10 mouse cellular contexts compared by ENCODE assay signal in the genomic region with DNA sequence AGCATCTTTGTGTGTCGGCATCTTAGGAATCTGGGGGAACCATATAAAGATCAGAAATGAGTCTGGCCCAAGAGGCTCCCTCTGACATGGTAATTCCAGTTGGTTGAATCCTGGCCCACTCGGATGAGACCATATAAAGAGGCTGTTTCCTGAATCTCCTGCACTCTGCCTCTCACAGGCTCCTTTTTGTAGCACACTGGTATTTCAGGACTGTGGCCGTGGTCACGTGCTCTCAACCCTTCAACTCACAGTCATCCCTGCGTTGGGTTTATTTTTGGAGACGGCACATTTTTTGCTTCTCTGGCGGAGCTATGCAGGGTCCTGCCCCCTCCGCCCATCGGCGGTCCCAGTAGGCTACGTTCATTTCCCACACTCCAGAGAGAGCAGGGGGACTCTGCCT. TPM values are rescaled to one million over a fixed set of nuclear protein-coding genes. Genes with fewer than 3 reads are reported as not detected.
DNase-seq lines count a peak whose midpoint lies in the region; ATAC-seq and TF ChIP-seq lines count a peak whose summit lies in the region.
"Had no signal": no experiment of that assay in that cellular context is flagged by ENCODE, and none has a peak within 500 bp of the region (broad histone marks: within the 10 kb centered on the region; RNA-seq: fewer than 3 reads in every experiment).

No protein-coding gene starts in this region.

- H3K4me3 ChIP-seq in gastrocnemius, adult 2 months = no peak overlapping the region
- H3K4me3 ChIP-seq in heart, adult 2 months = no peak overlapping the region
- no peak overlapping the region for H3K4me3 ChIP-seq in kidney, adult 2 months (ENCODE audit: insufficient read depth, low read depth, low read length)

- no peaks in the 10 kb centered on the region for H3K36me3 ChIP-seq in heart, adult 2 months (ENCODE audit: control insufficient read depth, insufficient read depth, low read length)
- H3K36me3 ChIP-seq in kidney, adult 2 months (ENCODE audit: control insufficient read depth, insufficient read depth, low read length) = no peaks in the 10 kb centered on the region

- H3K9ac ChIP-seq in heart, adult 2 months (ENCODE audit: low read depth, low read length) = no peak overlapping the region

- no peak for ATAC-seq in megakaryocyte, adult 5-6 weeks (ENCODE audit: poor library complexity, severe bottlenecking)

- H3K27ac ChIP-seq in gastrocnemius, adult 2 months = peak overlapping the region; percentile 81
- H3K27ac ChIP-seq in heart, adult 2 months = peak overlapping the region; percentile 76
- H3K27ac ChIP-seq in kidney, adult 2 months (ENCODE audit: insufficient read depth, low read depth, low read length) = peak overlapping the region; percentile 37
- H3K27ac ChIP-seq: macrophage had no signal

- no peak for TF ChIP-seq CTCF in gastrocnemius, adult 2 months (IDR thresholded peaks at IDR 0.05)
- TF ChIP-seq CTCF in heart, adult 2 months (IDR thresholded peaks at IDR 0.05) = 0 out of 2 replicates have a peak, but pooled peaks have one; percentile 6
- no peak for TF ChIP-seq CTCF in kidney, adult 2 months (conservative IDR thresholded peaks at IDR 0.05; ENCODE audit: insufficient read depth, insufficient read length, low read depth, low read length)

- DNase-seq in gastrocnemius, adult 2 months = no peak
- no peak for DNase-seq in gastrocnemius, adult 18-20 months (ENCODE audit: low spot score)
- peak; percentile 51 to 67 for DNase-seq in heart, adult 2 months
- DNase-seq in kidney, adult 2 months = peak; percentile 65
- DNase-seq in lung, postnatal 25 days (ENCODE audit: low spot score) = peak; percentile 61
- DNase-seq in right cerebral cortex, postnatal 25 days = no peak
- no peak for DNase-seq in layer of hippocampus, adult 9-11 months
- DNase-seq: B cell, adult 2 months had no signal

- WGBS in heart, adult 2 months = 57% methylated on average over 11 of the region's 11 CpGs
- WGBS in kidney, adult 2 months = 58% methylated on average over 11 of the region's 11 CpGs

- H3K4me1 ChIP-seq in heart, adult 2 months (ENCODE audit: control insufficient read depth, insufficient read depth, low read length) = peaks cover 6% of the 10 kb centered on the region; the same call in 1 of the 2 replicates
- H3K4me1 ChIP-seq in kidney, adult 2 months (ENCODE audit: control insufficient read depth, insufficient read depth, low read length) = peaks cover 27% of the 10 kb centered on the region

- no peaks in the 10 kb centered on the region for H3K79me2 ChIP-seq in heart, adult 2 months (replicated peaks; ENCODE audit: control insufficient read depth, insufficient read depth, low read length)

- TF ChIP-seq POLR2A in heart, adult 2 months (IDR thresholded peaks at IDR 0.05; ENCODE audit: insufficient read depth, low read depth, low read length) = peak; percentile 48
- TF ChIP-seq POLR2A in kidney, adult 2 months (IDR thresholded peaks at IDR 0.05; ENCODE audit: low read depth, low read length) = no peak

- intact Hi-C loops in gastrocnemius, adult 2 months (cut with DNase I) = no loop called here
- intact Hi-C loops in heart, adult 2 months (cut with DNase I) = no loop called here

- no peaks in the 10 kb centered on the region for H3K27me3 ChIP-seq in heart, adult 2 months (ENCODE audit: control insufficient read depth, insufficient read depth, low read length)
- H3K27me3 ChIP-seq in kidney, adult 2 months (replicated peaks; ENCODE audit: control insufficient read depth, insufficient read depth, low read length) = no peaks in the 10 kb centered on the region

- no peak for TF ChIP-seq EP300 in heart, adult 2 months (IDR thresholded peaks at IDR 0.05; ENCODE audit: insufficient read depth, low read depth, low read length)

RNA-seq across cellular contexts. Expression of gene Ift43, which starts 22.0 kb away (rescaled TPM):
- total RNA-seq in gastrocnemius, adult 2 months (2021) = 10 to 100 TPM in 1 of 2 experiments, 1 to 10 TPM in 1; 8.4 to 13.6 TPM
- 10 to 100 TPM; 10.5 to 12.7 TPM for total RNA-seq in gastrocnemius, adult 18-20 months (2021)
- 10 to 100 TPM; 21.6 to 26.1 TPM for total RNA-seq in heart, adult 2 months (2021)
- polyA plus RNA-seq in heart, adult 2 months (2012; rRNA removed) = 31.9 and 39.2 TPM in 2 replicates
- 21.9 and 27.3 TPM in 2 replicates for polyA plus RNA-seq in kidney, adult 2 months (2012; rRNA removed)
- total RNA-seq in megakaryocyte, adult 5-6 weeks (2015) = 0.49 and 0.91 TPM in 2 replicates
- 0.37 TPM in 1 of 2 replicates, not detected in the other for total RNA-seq in megakaryocyte, adult 5-6 weeks (2017)

RNA-seq across cellular contexts. Expression of gene Tgfb3, which starts 25.5 kb away (rescaled TPM):
- 10 to 100 TPM; 32.2 to 48.0 TPM for total RNA-seq in gastrocnemius, adult 2 months (2021)
- total RNA-seq in gastrocnemius, adult 18-20 months (2021) = 10 to 100 TPM; 41.9 to 54.3 TPM
- 10 to 100 TPM; 15.2 to 15.4 TPM for total RNA-seq in heart, adult 2 months (2021)
- polyA plus RNA-seq in heart, adult 2 months (2012; rRNA removed) = 14.8 and 18.6 TPM in 2 replicates
- polyA plus RNA-seq in kidney, adult 2 months (2012; rRNA removed) = 2.6 and 3.3 TPM in 2 replicates
- total RNA-seq in megakaryocyte, adult 5-6 weeks (2015) = 0.25 TPM in 1 of 2 replicates, not detected in the other
- total RNA-seq in megakaryocyte, adult 5-6 weeks (2017) = not detected in 2 replicates

Comparison
In these comparisons a context has a peak if more than half of its experiments do, and no peak if none do; other contexts are left out.
1. DNase-seq: peak in heart, adult 2 months (2 of 2), kidney, adult 2 months (single experiment) and lung, postnatal 25 days (single experiment); none in gastrocnemius, adult 2 months (single experiment), gastrocnemius, adult 18-20 months (single experiment), right cerebral cortex, postnatal 25 days (single experiment) and layer of hippocampus, adult 9-11 months (single experiment).
2. RNA of gene Ift43, which starts 22.0 kb away (total RNA-seq): 21.6 to 26.1 TPM in heart, adult 2 months, 8.4 to 13.6 TPM in gastrocnemius, adult 2 months and 10.5 to 12.7 TPM in gastrocnemius, adult 18-20 months; 0.37 to 0.91 TPM in megakaryocyte, adult 5-6 weeks; every median in the first group is over 4 times any median in the second.
3. RNA of gene Tgfb3, which starts 25.5 kb away (total RNA-seq): 41.9 to 54.3 TPM in gastrocnemius, adult 18-20 months, 32.2 to 48.0 TPM in gastrocnemius, adult 2 months and 15.2 to 15.4 TPM in heart, adult 2 months; 0.25 TPM in megakaryocyte, adult 5-6 weeks; every median in the first group is over 10 times any median in the second.
4. Peak in every context shown above with its lines, with median percentiles within 50 percentile points of each other: H3K27ac ChIP-seq.